Mouse (Mus musculus): ENCODE results near the gene Zxdc.

DNA sequence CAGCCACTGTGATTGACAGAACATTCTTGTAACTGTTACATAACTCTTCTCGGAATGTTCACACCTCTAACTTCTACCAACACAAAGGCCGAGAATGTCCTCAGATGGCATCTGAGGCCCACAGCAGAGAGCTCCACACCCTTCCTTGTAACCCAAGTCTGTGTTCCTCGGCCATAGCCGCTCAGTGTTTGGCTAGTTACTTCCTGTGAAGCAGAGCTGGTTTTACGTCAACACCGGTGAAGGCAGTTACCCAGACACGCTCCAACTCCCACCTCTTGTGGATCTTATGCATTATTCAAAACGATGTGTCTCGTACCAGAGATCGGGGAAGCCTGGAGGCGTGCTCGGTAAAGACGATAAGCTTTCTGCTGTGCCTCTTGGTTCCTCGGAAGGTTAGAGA is 60.6 kb downstream of the Zxdc start:
- TF ChIP-seq CTCF (IDR thresholded peaks at IDR 0.05; ENCODE audit: insufficient read depth, low read depth, low read length) (no peak), POLR2A (IDR thresholded peaks at IDR 0.05; ENCODE audit: insufficient read depth, low read depth, low read length) (no peak)

Data from olfactory bulb, adult 2 months (tissue).